Mouse (Mus musculus) brain, embryonic 14.5 days (tissue): ENCODE data around the gene Aars2.

Experiments
- CTCF ChIP-seq: fragments of 200-500 bp; IDR thresholded peaks from 2 replicates; pipeline ENCODE4 v1.5.1; 2012; ENCODE audit warnings: inconsistent platforms, mild to moderate bottlenecking, moderate library complexity, borderline replicate concordance; ENCODE audit not compliant: insufficient read depth, insufficient read length; ENCODE audit errors: extremely low read depth
- POLR2A ChIP-seq: fragments of 200-500 bp; IDR thresholded peaks from 2 replicates; pipeline ENCODE4 v1.6.1; 2012; ENCODE audit warnings: mild to moderate bottlenecking, inconsistent platforms, borderline replicate concordance; ENCODE audit not compliant: poor library complexity, insufficient read depth, insufficient read length, severe bottlenecking; ENCODE audit errors: extremely low read depth

- no peak for TF ChIP-seq POLR2A
- TF ChIP-seq CTCF = 0 out of 2 replicates have a peak, but pooled peaks have one; percentile 5
Observed at GRCm38 (mm10) chr17:45530346-45530782, 23.7 kb downstream of the Aars2 start.
